Mouse (Mus musculus): ENCODE data around the gene Nop53. TPM values are rescaled to one million over a fixed set of nuclear protein-coding genes. Genes with fewer than 3 reads are reported as not detected.

Nop53 gene
- polyA plus RNA-seq (2017; shearing (Covaris generic)): 1,030 TPM

DNA sequence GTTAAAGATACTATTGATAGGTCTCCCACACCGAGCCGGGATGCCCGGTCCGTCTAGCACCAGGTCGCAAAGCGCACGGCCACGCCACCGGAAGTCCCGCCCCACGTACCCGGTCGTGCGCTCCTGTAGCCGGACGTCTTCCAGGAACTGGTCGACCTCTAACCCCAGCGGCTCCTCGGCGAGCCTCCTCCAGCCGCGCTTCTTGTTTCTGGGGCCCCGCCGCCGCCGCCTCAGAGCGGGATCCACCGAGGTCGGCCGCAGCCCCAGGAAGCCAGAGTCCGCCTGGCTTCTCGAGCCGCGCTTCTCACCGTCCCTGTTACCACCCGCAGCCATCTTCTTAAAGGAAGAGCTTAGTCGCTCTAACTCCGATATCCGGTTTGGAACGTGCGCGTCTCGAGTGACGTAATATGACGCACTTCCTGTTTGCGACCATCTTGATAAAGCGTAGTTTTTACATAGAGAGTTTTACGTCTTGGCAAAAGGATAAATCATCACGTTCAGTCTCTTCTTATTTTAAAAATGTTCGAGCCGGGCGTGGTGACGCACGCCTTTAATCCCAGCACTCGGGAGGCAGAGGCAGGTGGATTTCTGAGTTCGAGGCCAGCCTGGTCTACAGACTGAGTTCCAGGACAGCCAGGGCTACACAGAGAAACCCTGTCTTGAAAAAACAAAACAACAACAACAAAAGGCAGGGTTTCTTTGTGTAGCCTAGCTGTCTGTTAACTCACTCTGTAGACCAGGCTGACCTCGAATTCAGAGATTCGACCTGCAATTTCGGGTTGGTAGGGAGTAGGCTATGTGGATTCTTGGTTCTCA, at the start of gene Nop53:
Gene Nop53, minus strand, starts transcription at position 354 of the 816 bp plus-strand sequence.

DNA sequence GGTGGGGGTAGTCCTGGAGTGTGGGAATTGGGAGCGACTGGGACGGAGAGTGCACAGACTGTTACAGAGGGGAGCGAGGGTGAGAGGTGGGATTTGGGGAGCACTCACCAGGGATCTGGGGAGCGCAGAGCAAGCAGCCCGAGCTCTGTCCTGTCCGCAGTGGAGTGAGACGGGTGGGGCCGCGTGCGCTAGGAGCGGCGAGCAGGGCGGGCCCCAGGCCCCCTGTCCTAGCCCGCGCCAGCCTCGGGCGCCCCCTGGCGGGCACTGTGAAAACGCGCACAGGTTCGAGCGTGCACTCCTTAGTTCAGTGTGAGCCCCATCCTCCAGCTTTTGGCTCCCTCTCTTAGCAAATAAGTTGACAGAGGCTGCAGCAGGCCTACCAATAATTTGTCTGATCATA, 21.4 kb upstream of the Nop53 start, which contains the start of gene Ehd2:
Gene Ehd2, minus strand, starts transcription at position 256 of the 400 bp plus-strand sequence.

DNA sequence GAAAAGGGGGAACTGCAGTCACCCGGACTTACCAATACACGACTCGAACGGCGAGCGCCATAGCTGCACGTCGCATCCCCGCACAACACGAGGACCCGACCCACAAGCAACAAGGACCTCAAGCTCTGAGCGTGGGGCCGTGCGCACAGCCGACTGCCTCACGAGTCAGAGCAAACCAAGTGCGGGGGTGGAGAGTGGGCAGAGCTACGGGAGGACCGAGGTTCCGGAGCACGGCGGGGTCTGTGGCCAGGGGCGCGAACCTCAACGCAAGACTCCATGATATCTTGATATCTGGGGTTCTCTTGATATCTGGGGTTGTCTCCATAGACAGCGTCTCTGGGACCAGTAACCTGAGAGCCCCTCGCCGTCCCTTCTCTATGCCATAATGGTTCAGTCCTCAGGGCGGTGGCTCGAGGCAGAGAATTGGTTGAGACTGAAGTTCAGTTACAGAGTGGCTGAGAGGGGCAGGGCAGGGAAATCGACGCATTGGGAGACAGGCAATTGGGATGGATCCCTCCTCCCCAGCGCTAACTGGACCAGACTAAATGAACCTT, 23.6 kb downstream of the Nop53 start, which contains the start of gene Selenow:
Gene Selenow, minus strand, starts transcription at position 183 of the 554 bp plus-strand sequence.

Other genes starting within 250 kb of the Nop53 start
- not detected for gene Obox5, start 195.9 kb downstream of the Nop53 start, polyA plus RNA-seq (2017; shearing (Covaris generic))
- gene Obox6, start 106.4 kb downstream of the Nop53 start, polyA plus RNA-seq (2017; shearing (Covaris generic)): not detected
- gene Crx, start 66.1 kb downstream of the Nop53 start, polyA plus RNA-seq (2017; shearing (Covaris generic)): not detected
- not detected for gene Crxos, start 63.5 kb downstream of the Nop53 start, polyA plus RNA-seq (2017; shearing (Covaris generic))
- gene Selenow, start 23.7 kb downstream of the Nop53 start, polyA plus RNA-seq (2017; shearing (Covaris generic)): 435 TPM
- gene Ehd2, start 21.5 kb upstream of the Nop53 start, polyA plus RNA-seq (2017; shearing (Covaris generic)): 0.12 TPM
- 7.1 TPM for gene Bicra, start 101.8 kb upstream of the Nop53 start, polyA plus RNA-seq (2017; shearing (Covaris generic))
- 0.09 TPM for gene Zfp541, start 115.7 kb upstream of the Nop53 start, polyA plus RNA-seq (2017; shearing (Covaris generic))
- gene Napa, start 152.4 kb upstream of the Nop53 start, polyA plus RNA-seq (2017; shearing (Covaris generic)): 313 TPM
- gene Kptn, start 173.8 kb upstream of the Nop53 start, polyA plus RNA-seq (2017; shearing (Covaris generic)): 22.3 TPM
- not detected for gene Slc8a2, start 183.8 kb upstream of the Nop53 start, polyA plus RNA-seq (2017; shearing (Covaris generic))
- 46.1 TPM for gene Meis3, start 229.0 kb upstream of the Nop53 start, polyA plus RNA-seq (2017; shearing (Covaris generic))